Mouse (Mus musculus) bone marrow, adult 2 months (tissue): ENCODE data around the gene L1cam.

Source experiments
- CTCF ChIP-seq: fragments of 200-500 bp; IDR thresholded peaks from 2 replicates; pipeline ENCODE4 v1.5.1; 2011; ENCODE audit warnings: low read length, control low read depth; ENCODE audit not compliant: control insufficient read depth, insufficient read depth
- POLR2A ChIP-seq: fragments of 200-500 bp; IDR thresholded peaks from 2 replicates; pipeline ENCODE4 v1.6.1; 2011; ENCODE audit warnings: low read depth, mild to moderate bottlenecking, control low read depth, low read length, borderline replicate concordance; ENCODE audit not compliant: control insufficient read depth

- TF ChIP-seq POLR2A, result no peak
- TF ChIP-seq CTCF, result no peak
Measured at GRCm38 (mm10) chrX:73922550-73922882, 26.6 kb upstream of the L1cam start.
